Mouse (Mus musculus): ENCODE measurements around the gene Zbtb7a. TPM values are rescaled to one million over a fixed set of nuclear protein-coding genes. Genes with fewer than 3 reads are reported as not detected.

Gene Zbtb7a
- total RNA-seq, 4 experiments from 2014 or later: 39.4 to 41.9 (median 40.7) TPM

DNA sequence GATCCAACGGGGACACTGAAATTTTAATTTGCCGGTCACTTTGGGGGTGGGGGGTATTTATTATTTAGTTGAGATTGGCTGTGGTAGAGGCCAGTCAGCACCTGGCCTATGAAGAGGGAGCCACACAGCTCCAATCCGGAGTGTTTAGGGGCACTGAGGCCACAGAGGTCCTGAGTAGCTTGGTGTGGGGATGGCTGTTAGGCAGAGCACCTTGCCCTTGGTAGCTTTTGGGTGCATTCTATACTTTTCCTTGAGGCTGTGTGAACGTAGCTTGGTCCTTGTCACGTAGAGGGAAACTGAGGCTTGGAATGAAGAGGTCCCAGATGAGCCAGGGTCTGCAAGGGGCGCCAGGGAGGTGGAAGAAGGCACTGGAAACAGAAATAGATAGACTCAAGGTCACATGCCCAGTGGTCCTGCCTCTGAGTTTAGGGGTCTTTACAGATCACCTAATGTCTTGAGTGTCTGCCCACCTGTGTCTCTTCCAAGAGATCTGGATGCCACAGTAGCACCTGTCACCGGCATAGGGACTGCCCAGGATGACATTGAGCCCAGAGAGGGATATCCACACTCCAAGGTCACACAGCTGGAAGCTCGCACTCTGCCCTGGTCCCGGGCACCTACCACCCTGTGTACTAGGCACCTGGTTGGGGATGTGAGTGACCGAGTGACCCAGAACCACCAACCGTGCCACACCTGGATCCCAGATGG lies 4.0 kb downstream of the Zbtb7a start:
- DNase-seq (ENCODE audit: low spot score): no peak

- DNase-seq (ENCODE audit: low spot score): no peak
Measured at GRCm38 (mm10) chr10:81139529-81139846, 4.5 kb downstream of the Zbtb7a start.

DNA sequence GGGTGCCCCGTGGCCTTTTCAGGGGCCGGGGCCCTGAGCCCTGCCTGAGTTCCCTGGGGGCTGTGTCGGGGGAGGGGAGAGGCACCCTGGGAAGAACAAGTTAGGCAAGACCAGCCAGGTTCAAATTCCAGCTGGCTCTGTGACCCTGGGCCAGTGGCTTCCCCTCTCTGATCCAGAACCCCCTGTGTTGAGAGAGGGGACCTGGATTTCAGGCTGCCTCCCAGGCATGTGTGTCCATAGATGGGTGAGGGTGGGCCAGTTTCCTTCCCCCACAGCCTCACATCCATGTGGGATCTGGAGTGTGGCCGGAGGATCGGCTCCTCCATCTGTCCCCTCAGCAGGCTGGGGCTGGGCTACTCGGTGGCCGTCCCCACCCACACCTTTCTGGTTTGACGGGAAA lies 5.0 kb downstream of the Zbtb7a start:
- DNase-seq (ENCODE audit: low spot score): no peak

DNA sequence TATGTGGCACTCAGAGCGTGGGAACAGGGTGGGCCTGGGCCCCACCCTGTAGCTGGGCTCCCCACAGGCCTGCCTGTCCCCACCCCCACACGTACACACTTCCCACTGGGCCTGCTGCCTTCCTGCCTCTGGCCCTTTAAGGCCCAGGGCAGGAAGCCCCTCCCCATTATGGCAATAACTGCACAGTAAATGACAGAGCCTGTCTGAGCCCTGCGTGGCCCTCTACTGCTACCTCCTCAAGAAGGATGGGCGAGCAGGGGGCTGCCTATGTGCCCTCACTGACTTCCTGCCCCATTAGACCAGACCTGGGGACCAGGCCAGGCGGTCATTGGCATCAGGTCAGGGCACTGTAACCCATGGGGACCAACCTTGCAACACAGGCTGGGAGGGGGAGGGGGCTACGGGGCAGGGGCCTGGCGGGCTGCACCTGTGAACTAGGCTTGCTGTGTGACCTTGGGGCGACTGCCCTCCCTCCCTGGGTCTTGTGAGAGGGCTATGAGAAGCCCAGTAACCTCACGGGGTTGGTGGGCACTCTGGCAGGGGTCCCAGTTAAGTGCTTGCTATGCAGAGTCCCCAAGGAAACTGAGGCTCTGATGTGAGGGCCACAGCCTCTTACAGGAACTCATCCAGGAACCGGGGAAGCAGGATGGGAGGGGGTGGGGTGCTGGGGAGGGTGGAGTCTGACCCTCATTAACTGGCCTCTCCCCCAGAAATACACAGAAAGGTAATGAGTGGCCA lies 5.9 kb downstream of the Zbtb7a start:
- DNase-seq (ENCODE audit: low spot score): no peak

GRCm38 (mm10) chr10:81141455-81142210 lies 6.6 kb downstream of the Zbtb7a start:
- DNase-seq (ENCODE audit: low spot score): no peak

- DNase-seq (ENCODE audit: low spot score): no peak
Measured at GRCm38 (mm10) chr10:81142551-81142981, 7.5 kb downstream of the Zbtb7a start.

DNA sequence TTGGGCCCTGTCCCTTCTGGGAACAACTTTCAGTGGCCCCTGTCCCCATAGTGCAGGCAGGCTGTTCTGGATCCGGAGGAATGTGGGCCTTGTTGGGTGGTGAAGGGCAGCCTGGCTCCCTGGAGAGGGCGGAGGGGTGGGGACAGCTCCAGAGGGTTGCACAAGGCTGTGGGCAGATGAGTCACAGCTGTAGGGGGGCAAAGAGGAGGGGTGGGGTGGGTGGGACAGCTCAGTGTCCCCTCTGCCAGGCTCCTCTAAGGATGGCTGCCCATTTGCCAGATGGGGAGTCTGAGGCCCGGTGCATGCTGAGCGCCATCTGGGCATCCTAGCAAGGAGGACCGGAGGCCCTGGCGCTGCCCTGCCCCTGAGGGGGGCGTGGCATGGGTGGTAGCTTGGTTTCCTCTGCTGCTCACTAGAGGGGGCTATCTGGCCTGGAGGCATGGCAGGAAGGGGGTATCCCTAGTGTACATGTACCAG lies 8.2 kb downstream of the Zbtb7a start:
- no peak for DNase-seq (ENCODE audit: low spot score)

DNA sequence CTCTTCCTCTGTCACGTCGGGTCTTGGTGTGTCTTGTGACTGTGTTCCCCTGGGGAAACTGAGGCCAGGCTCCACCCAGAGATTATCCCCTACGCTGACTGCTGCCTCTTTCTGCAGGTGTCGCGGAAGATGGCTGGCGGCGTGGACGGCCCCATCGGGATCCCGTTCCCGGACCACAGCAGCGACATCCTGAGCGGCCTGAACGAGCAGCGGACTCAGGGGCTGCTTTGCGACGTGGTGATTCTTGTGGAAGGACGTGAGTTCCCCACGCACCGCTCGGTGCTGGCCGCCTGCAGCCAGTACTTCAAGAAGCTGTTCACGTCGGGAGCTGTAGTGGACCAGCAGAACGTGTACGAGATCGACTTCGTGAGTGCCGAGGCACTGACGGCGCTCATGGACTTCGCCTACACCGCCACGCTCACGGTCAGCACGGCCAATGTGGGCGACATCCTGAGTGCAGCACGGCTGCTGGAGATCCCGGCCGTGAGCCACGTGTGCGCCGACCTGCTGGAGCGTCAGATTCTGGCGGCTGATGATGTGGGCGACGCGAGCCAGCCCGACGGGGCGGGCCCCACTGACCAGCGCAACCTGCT lies 8.9 kb downstream of the Zbtb7a start:
- no peak for DNase-seq (ENCODE audit: low spot score)

DNA sequence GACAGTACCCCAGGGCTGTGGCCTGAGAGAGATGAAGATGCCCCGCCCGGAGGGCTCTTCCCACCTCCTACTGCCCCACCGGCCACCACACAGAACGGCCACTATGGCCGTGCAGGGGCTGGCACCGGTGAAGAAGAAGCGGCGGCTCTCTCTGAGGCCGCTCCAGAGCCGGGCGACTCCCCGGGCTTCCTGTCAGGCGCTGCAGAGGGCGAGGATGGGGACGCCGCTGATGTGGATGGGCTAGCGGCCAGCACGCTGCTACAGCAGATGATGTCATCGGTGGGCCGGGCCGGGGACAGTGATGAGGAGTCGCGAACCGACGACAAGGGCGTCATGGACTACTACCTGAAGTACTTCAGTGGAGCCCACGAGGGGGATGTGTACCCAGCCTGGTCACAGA lies 9.6 kb downstream of the Zbtb7a start:
- peak; percentile 62 for DNase-seq (ENCODE audit: low spot score)

- DNase-seq (ENCODE audit: low spot score): no peak
Measured at GRCm38 (mm10) chr10:81145307-81145706, 10.3 kb downstream of the Zbtb7a start.

DNA sequence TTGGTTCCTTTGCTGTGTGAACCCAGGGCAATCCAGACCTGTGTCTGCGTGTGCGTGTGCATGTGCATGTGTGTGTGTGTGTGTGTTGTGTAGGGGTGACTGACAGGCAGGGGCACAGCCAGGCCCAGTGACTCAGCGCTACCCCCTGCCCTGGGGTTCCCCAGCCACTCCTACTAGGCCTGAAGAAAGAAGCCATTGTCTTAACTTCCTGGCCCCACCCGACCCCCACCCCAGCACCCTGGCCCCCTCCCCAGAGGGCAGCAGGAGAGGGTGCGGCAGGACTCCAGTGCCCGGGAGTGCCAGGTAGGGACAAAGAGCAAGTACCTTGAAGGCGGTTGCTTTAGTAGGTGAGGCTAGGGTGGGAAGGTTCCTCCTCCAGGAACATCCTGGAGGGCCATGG lies 10.8 kb downstream of the Zbtb7a start:
- no peak for DNase-seq (ENCODE audit: low spot score)

DNA sequence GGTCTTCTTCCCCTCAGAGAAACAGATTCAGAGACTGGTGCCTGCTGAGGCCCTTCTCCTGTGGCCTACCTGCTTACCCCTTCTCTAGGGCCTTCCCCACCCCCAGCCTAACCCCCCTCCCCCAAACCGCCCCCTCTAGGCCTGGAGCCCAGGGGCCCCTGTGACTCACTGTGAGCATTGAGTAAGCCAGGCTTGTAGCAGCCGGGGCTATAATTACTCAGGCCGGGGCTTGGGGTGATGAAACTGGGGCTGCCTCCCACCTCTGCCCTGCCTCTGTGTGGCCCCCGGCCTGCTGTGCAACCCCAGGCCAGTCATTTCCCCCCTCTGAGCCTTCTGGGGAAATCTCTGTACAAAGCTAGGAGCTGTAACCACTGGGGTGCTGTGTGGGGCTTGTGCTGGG lies 11.3 kb downstream of the Zbtb7a start:
- DNase-seq (ENCODE audit: low spot score): no peak

DNA sequence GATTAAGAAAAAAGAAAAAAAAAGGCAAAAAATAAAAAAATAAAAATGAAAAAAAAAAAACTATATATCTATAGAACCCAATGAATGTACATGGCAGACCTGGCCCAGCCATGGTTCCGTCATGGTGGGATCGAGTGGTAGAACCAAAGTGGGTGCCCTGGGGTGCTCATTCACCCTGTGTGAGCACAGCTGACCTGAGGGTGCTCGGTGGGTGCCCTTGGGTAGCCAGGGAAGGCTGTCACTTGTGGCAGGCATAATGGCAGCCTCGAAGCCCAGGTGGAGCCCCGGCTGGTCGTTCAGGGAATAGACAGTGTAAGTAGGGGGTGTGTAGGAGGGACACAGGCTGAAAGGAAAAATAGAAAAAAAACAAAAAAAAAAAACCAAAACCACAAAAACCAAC lies 16.2 kb downstream of the Zbtb7a start:
- no peak for DNase-seq (ENCODE audit: low spot score)

DNA sequence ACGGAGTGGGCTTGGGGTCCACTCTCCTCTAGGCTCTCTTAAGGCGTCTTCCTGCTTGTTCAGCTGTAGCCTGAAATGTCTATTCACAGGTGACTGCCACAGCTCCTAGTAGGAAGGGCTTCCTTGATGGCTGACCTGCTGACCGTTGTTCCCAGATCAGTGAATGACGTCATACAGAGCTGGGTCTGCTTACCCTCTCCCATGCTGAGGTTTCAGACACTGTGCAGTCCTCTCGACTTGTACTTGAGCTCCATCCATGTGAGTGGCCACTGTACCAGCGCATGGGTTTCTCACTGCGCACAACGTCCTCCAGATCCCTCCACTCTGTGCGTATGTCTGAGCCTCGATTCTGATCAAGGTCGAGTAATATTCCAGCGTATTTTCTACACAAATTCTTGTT lies 17.6 kb downstream of the Zbtb7a start:
- no peak for DNase-seq (ENCODE audit: low spot score)

- DNase-seq (ENCODE audit: low spot score): no peak
Measured at GRCm38 (mm10) chr10:81154313-81154712, 19.3 kb downstream of the Zbtb7a start.

- DNase-seq (ENCODE audit: low spot score): no peak
Measured at GRCm38 (mm10) chr10:81154736-81155135, 19.7 kb downstream of the Zbtb7a start.

DNA sequence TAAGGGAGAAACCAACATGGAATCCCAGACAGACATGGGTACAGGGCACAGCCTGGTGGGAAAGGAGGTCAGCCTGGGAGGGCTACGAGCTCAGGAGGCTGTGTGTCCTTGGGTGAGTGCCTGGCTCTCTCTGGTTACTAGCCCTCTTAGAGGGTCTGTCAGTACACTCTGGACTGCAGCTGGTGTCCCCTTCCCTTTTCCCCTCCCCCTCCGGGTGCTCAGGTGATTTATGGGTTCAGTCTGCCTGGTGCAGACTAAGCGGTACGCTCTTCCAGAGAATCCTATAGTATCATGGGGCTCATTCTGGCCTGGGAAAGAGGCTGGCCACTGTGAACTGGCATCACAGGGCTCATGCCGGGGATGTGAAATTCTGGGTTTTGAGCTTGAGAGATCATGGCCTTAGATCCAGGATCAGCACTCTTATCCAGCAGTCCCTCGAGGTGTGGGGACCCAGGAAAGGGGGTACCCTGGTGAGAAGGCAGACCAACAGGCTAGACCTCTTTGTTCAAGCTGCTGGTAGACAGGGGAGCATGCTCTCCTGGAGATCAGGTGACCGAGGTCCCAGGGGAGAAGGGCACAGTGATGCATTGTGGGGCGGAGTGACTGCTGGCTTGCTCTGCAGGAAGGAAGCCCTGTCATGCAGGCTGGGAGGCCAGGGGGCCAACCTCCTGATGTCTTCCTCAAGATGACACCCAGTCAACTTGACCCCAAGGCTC lies 26.7 kb downstream of the Zbtb7a start:
- DNase-seq (ENCODE audit: low spot score): no peak

- DNase-seq (ENCODE audit: low spot score): no peak
Measured at GRCm38 (mm10) chr10:81162318-81162652, 27.3 kb downstream of the Zbtb7a start.

- DNase-seq (ENCODE audit: low spot score): no peak
Measured at GRCm38 (mm10) chr10:81165118-81165517, 30.1 kb downstream of the Zbtb7a start.

DNA sequence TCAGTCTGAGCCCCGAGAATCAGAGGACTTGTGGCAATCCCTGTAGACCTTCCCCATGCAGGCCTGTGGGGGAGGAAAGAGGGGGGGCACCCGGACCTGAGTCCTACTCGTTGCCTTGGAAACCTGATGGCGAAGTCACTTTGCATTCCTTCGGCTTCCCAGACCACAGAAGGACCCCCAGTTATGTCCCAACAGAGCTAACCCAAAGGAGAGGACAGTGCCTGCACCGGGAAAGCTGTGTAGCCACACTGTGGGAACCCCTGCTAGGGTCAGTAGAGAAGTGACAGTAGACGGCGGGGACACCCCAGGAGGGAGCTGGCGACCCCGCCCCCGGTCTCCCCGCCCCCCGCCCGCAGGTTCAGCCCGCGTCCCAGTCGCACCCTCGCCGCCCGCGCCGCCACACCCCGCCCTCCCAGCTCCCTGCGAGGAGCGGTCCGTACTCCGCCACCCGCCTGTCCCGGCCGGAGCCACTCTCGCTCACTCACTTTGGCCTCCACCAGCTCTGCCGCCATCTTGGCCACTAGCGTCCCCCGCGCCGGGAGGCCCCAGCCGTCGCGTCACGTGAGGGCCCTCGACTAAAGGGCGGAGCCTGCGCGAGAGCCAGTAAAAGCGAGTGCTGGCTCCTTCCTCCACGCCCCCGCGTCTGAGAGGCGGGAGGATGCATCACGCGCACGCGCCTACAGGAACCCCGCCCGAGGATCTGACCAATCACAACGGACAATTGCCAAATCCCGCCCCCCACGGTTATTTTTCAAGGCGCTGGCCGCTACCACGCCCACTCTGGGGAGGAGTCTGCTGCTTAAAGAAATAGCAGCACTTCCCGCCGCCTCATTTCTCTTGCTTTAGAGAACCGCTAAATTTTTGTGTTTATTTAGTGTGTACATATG lies 32.4 kb downstream of the Zbtb7a start, which contains the start of gene Pias4:
Gene Pias4, minus strand, starts transcription at position 724 of the 887 bp plus-strand sequence.
- DNase-seq (ENCODE audit: low spot score): peak; percentile 100

GRCm38 (mm10) chr10:81168087-81168431 lies 33.0 kb downstream of the Zbtb7a start:
- no peak for DNase-seq (ENCODE audit: low spot score)

Data from heart, adult 8-10 months (tissue).